Mouse (Mus musculus): ENCODE measurements around the gene Snd1. TPM values are rescaled to one million over a fixed set of nuclear protein-coding genes. Genes with fewer than 3 reads are reported as not detected.
A peak's percentile ranks its signal among the peaks of the same experiment; 100 is the strongest.

The Snd1 gene
- polyA plus RNA-seq, 1 experiment from 2014 or later, result 129 TPM

GRCm38 (mm10) chr6:28813057-28813456 is 338.1 kb downstream of the Snd1 start:
- ATAC-seq (replicated peaks; ENCODE audit: low FRiP score), result no peak
- Histone ChIP-seq H3K4me3 (replicated peaks) (no peak overlapping the region), H3K9ac (no peak overlapping the region), H3K4me1 (0 out of 2 replicates have a peak, but pooled peaks cover 4% of the 10 kb centered on the region), H3K27me3 (no peaks in the 10 kb centered on the region), H3K27ac (no peak overlapping the region), H3K36me3 (no peaks in the 10 kb centered on the region; the same call in 1 of the 2 replicates), H3K9me3 (replicated peaks) (no peaks in the 10 kb centered on the region), H3K4me2 (no peak overlapping the region)
- 88% methylated on average over 9 of the region's 9 CpGs for WGBS

- peaks cover 1% of the 10 kb centered on the region; the same call in 1 of the 2 replicates for H3K36me3 ChIP-seq
- 78% methylated on average over 2 of the region's 2 CpGs for WGBS
- no peak for ATAC-seq (replicated peaks; ENCODE audit: low FRiP score)
- H3K27me3 ChIP-seq, result no peaks in the 10 kb centered on the region
- no peaks in the 10 kb centered on the region for H3K9me3 ChIP-seq (replicated peaks)
- H3K9ac ChIP-seq, result no peak overlapping the region
- H3K4me2 ChIP-seq, result no peak overlapping the region
- H3K4me1 ChIP-seq, result 0 out of 2 replicates have a peak, but pooled peaks cover 4% of the 10 kb centered on the region
- no peak overlapping the region for H3K4me3 ChIP-seq (replicated peaks)
- H3K27ac ChIP-seq, result no peak overlapping the region
Measured at GRCm38 (mm10) chr6:28814895-28815294, 340.0 kb downstream of the Snd1 start.

- Histone ChIP-seq H3K9me3 (replicated peaks) (no peaks in the 10 kb centered on the region), H3K4me1 (0 out of 2 replicates have a peak, but pooled peaks cover 4% of the 10 kb centered on the region), H3K27ac (no peak overlapping the region), H3K36me3 (peaks cover 3% of the 10 kb centered on the region; the same call in 1 of the 2 replicates), H3K4me3 (replicated peaks) (no peak overlapping the region), H3K27me3 (no peaks in the 10 kb centered on the region), H3K9ac (no peak overlapping the region), H3K4me2 (no peak overlapping the region)
- WGBS, result 47% methylated on average over 9 of the region's 9 CpGs
- no peak for ATAC-seq (replicated peaks; ENCODE audit: low FRiP score)
Measured at GRCm38 (mm10) chr6:28817039-28817438, 342.1 kb downstream of the Snd1 start.

- WGBS, result 72% methylated on average over 13 of the region's 13 CpGs
- H3K9me3 ChIP-seq (replicated peaks), result no peaks in the 10 kb centered on the region
- peaks cover 3% of the 10 kb centered on the region; the same call in 1 of the 2 replicates for H3K36me3 ChIP-seq
- no peaks in the 10 kb centered on the region for H3K27me3 ChIP-seq
- H3K27ac ChIP-seq, result no peak overlapping the region
- no peak overlapping the region for H3K9ac ChIP-seq
- no peak overlapping the region for H3K4me3 ChIP-seq (replicated peaks)
- no peak overlapping the region for H3K4me2 ChIP-seq
- H3K4me1 ChIP-seq, result 0 out of 2 replicates have a peak, but pooled peaks cover 4% of the 10 kb centered on the region
- no peak for ATAC-seq (replicated peaks; ENCODE audit: low FRiP score)
Measured at GRCm38 (mm10) chr6:28819509-28820358, 344.8 kb downstream of the Snd1 start.

GRCm38 (mm10) chr6:28822296-28822695 is 347.4 kb downstream of the Snd1 start:
- WGBS, result 81% methylated on average over 3 of the region's 3 CpGs
- Histone ChIP-seq H3K4me3 (replicated peaks) (no peak overlapping the region), H3K9ac (no peak overlapping the region), H3K4me1 (peaks cover 9% of the 10 kb centered on the region), H3K9me3 (replicated peaks) (no peaks in the 10 kb centered on the region), H3K4me2 (no peak overlapping the region), H3K27me3 (no peaks in the 10 kb centered on the region), H3K27ac (no peak overlapping the region), H3K36me3 (peaks cover 3% of the 10 kb centered on the region; the same call in 1 of the 2 replicates)
- no peak for ATAC-seq (replicated peaks; ENCODE audit: low FRiP score)

GRCm38 (mm10) chr6:28823375-28823774 is 348.4 kb downstream of the Snd1 start:
- 0 out of 2 replicates have a peak, but pooled peaks cover 3% of the 10 kb centered on the region for H3K36me3 ChIP-seq
- no peak overlapping the region for H3K4me3 ChIP-seq (replicated peaks)
- no peaks in the 10 kb centered on the region for H3K27me3 ChIP-seq
- no peaks in the 10 kb centered on the region for H3K9me3 ChIP-seq (replicated peaks)
- peaks cover 17% of the 10 kb centered on the region for H3K4me1 ChIP-seq
- H3K9ac ChIP-seq, result no peak overlapping the region
- no peak for ATAC-seq (replicated peaks; ENCODE audit: low FRiP score)
- WGBS, result 89% methylated on average over 3 of the region's 3 CpGs
- H3K27ac ChIP-seq, result no peak overlapping the region
- H3K4me2 ChIP-seq, result no peak overlapping the region

- no peak overlapping the region for H3K4me3 ChIP-seq (replicated peaks)
- no peaks in the 10 kb centered on the region for H3K27me3 ChIP-seq
- WGBS, result 93% methylated on average over 5 of the region's 5 CpGs
- no peak overlapping the region for H3K9ac ChIP-seq
- 0 out of 2 replicates have a peak, but pooled peaks cover 3% of the 10 kb centered on the region for H3K36me3 ChIP-seq
- H3K27ac ChIP-seq, result no peak overlapping the region
- ATAC-seq (replicated peaks; ENCODE audit: low FRiP score), result no peak
- H3K4me1 ChIP-seq, result peaks cover 21% of the 10 kb centered on the region
- H3K9me3 ChIP-seq (replicated peaks), result no peaks in the 10 kb centered on the region
- H3K4me2 ChIP-seq, result no peak overlapping the region
Measured at GRCm38 (mm10) chr6:28823802-28824201, 348.9 kb downstream of the Snd1 start.

GRCm38 (mm10) chr6:28825894-28826293 is 351.0 kb downstream of the Snd1 start:
- peaks cover 12% of the 10 kb centered on the region for H3K27me3 ChIP-seq
- H3K4me2 ChIP-seq, result no peak overlapping the region
- H3K36me3 ChIP-seq, result 0 out of 2 replicates have a peak, but pooled peaks cover 6% of the 10 kb centered on the region
- no peak for ATAC-seq (replicated peaks; ENCODE audit: low FRiP score)
- WGBS, result 69% methylated on average over 3 of the region's 3 CpGs
- no peak overlapping the region for H3K9ac ChIP-seq
- no peak overlapping the region for H3K4me3 ChIP-seq (replicated peaks)
- no peak overlapping the region for H3K27ac ChIP-seq
- H3K9me3 ChIP-seq (replicated peaks), result no peaks in the 10 kb centered on the region
- peaks cover 22% of the 10 kb centered on the region for H3K4me1 ChIP-seq

GRCm38 (mm10) chr6:28826689-28827389 is 351.9 kb downstream of the Snd1 start:
- H3K4me1 ChIP-seq, result peaks cover 31% of the 10 kb centered on the region
- H3K4me2 ChIP-seq, result no peak overlapping the region
- H3K36me3 ChIP-seq, result 0 out of 2 replicates have a peak, but pooled peaks cover 6% of the 10 kb centered on the region
- H3K27ac ChIP-seq, result no peak overlapping the region
- no peak overlapping the region for H3K4me3 ChIP-seq (replicated peaks)
- no peaks in the 10 kb centered on the region for H3K9me3 ChIP-seq (replicated peaks)
- WGBS, result 67% methylated on average over 9 of the region's 9 CpGs
- H3K9ac ChIP-seq, result no peak overlapping the region
- H3K27me3 ChIP-seq, result peaks cover 16% of the 10 kb centered on the region
- ATAC-seq (replicated peaks; ENCODE audit: low FRiP score), result no peak

GRCm38 (mm10) chr6:28827565-28827964 is 352.6 kb downstream of the Snd1 start:
- Histone ChIP-seq H3K36me3 (0 out of 2 replicates have a peak, but pooled peaks cover 6% of the 10 kb centered on the region), H3K27me3 (peaks cover 16% of the 10 kb centered on the region), H3K4me1 (peaks cover 36% of the 10 kb centered on the region), H3K4me2 (0 out of 2 replicates have a peak overlapping the region, but pooled peaks have one; percentile 4), H3K9ac (no peak overlapping the region), H3K9me3 (replicated peaks) (no peaks in the 10 kb centered on the region), H3K4me3 (replicated peaks) (no peak overlapping the region), H3K27ac (no peak overlapping the region)
- WGBS, result 37% methylated on average over 3 of the region's 3 CpGs
- no peak for ATAC-seq (replicated peaks; ENCODE audit: low FRiP score)

- ATAC-seq (replicated peaks; ENCODE audit: low FRiP score), result no peak
- 27% methylated on average over 6 of the region's 6 CpGs for WGBS
- H3K27me3 ChIP-seq, result peaks cover 16% of the 10 kb centered on the region
- H3K4me3 ChIP-seq (replicated peaks), result no peak overlapping the region
- H3K9ac ChIP-seq, result no peak overlapping the region
- peak overlapping the region; percentile 19; the same call in 1 of the 2 replicates for H3K4me2 ChIP-seq
- no peak overlapping the region for H3K27ac ChIP-seq
- 0 out of 2 replicates have a peak, but pooled peaks cover 6% of the 10 kb centered on the region for H3K36me3 ChIP-seq
- peaks cover 42% of the 10 kb centered on the region for H3K4me1 ChIP-seq
- H3K9me3 ChIP-seq (replicated peaks), result no peaks in the 10 kb centered on the region
Measured at GRCm38 (mm10) chr6:28828593-28828992, 353.7 kb downstream of the Snd1 start.

- ATAC-seq (replicated peaks; ENCODE audit: low FRiP score), result no peak
- H3K4me1 ChIP-seq, result peaks cover 48% of the 10 kb centered on the region
- 89% methylated on average over 12 of the region's 12 CpGs for WGBS
Measured at GRCm38 (mm10) chr6:28830306-28830705, 355.4 kb downstream of the Snd1 start.

More at GRCm38 (mm10) chr6:28830306-28830705, 355.4 kb downstream of the Snd1 start:
- peak overlapping the region; percentile 90; the same call in 1 of the 2 replicates for H3K4me2 ChIP-seq
- H3K4me3 ChIP-seq (replicated peaks), result no peak overlapping the region
- 0 out of 2 replicates have a peak, but pooled peaks cover 6% of the 10 kb centered on the region for H3K36me3 ChIP-seq
- no peaks in the 10 kb centered on the region for H3K9me3 ChIP-seq (replicated peaks)
- H3K27ac ChIP-seq, result no peak overlapping the region
- H3K9ac ChIP-seq, result no peak overlapping the region
- H3K27me3 ChIP-seq, result peaks cover 23% of the 10 kb centered on the region

Measured in kidney, embryonic 15.5 days (tissue).